Mouse (Mus musculus) cerebellum, adult 11-12 months (tissue): Measurements from ENCODE around the gene Gabpa.

ENCODE experiments used
- DNase-seq: peaks from one replicate; pipeline ENCODE4 v3.0.0; 2022

Gabpa gene

DNA sequence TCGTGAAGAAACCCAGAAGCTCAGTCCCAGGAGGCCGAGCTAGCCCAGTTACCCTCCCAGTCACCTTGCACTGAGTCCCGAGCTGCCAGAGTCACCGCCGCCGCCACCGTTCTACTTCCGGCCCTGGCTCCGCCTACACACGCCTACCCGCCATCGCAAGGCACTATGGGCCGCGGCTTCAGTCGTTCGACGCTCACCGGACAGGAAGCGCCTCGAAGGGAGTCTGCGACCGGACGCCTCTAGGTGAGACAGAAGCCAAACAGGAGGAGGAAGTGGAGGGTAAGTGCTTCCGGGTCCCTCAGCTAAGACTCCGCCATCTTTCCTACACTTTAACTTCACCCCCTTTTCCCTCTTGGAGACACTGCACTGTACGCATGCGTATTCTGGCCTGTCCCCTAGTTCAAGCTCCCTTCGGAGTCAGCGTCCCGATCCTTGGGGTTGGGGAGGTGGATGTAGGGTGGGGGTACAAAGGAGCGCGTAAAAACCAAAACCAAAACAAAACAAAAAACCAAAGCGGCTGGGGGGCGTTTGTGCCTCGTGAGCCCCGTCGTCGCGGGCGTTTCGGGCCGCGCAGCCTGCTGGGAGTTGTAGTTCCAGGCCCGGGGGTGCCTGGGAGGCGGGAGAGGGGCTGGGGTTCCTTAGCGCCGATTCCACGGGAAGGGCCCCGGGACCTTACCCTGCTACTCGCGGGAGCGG lies at the start of gene Gabpa:
Gene Gabpa, plus strand, starts transcription at position 181 of the 696 bp plus-strand sequence.
- DNase-seq = peak; percentile 97

DNA sequence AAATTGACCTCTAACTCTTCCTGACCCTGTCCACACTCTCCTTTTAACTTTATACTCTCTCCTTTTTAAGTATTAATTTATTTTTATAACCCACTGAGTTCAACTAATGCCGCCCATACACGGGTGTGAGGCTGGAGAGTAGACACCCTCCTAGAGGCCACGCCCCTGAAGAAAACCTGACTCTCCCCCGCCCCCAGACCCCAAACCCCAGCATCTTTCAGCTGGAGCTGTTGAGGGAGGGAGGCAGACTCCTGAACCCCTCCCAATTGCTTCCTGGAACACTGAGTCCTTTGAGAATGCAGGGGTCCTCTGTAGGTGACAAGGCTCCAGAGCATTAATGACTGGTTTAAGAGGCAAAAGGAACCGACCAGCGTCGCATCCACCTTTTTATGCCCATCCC lies 49.8 kb upstream of the Gabpa start:
- DNase-seq = no peak

GRCm38 (mm10) chr16:84790595-84791165 lies 44.0 kb upstream of the Gabpa start:
- no peak for DNase-seq

DNA sequence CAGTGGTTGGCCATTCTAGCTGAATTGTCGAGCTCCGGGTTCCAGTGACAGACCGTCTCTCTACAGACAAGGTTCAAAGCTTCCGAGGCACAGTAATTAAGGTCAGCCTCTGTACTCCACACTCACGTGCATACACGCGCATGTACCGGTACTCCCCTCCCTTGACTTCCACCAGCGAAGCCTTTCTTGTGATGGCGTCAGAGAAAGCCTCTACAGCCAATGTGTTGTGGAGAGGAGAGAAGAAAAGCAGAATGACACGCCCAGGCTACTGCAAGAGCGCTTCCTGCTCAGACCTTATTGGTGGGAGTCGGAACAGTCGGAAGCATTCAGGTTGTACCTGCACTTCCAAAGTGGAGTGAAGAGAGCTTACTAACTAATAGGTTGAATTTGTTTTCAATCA lies 41.3 kb upstream of the Gabpa start:
- no peak for DNase-seq

DNA sequence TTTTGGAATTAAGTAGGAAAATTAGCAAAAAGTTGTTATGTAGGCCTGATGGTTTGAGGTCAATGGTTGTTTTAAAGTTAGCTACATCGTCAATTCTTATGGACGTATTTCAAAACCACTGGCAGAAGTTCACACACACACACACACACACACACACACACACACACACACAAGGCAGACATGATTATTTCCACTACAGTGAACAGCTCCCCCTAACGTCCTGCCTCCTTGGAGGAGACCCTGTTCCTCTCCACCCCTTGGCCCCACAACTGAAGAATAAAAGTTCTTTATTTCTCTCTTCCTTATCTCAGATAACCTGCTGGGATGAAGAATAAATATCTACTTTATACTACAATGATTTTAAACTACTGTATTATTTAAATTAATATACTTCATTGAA lies 39.4 kb upstream of the Gabpa start:
- DNase-seq = no peak

DNA sequence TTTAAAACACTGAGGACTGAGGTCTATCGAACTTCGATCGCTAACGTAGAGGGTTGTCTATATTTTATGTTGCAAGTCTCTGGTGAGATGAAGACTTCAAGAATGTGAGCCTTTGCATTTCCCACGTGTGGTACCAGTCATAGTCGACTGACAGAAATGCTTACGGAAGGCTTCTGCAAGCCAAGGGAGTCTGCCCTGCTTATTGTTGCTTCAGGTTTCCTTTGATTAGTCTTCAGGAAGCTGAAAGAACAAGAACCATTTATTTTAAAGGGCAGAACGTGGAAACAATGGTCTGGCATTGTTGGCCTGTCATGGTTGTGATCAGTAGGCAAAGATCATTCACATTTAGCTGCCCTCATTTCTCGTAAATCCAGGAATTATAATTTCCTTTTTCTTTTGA lies 38.0 kb upstream of the Gabpa start:
- DNase-seq = no peak

GRCm38 (mm10) chr16:84800038-84800437 lies 34.7 kb upstream of the Gabpa start:
- no peak for DNase-seq

- no peak for DNase-seq
Measured at GRCm38 (mm10) chr16:84802217-84802616, 32.5 kb upstream of the Gabpa start.

DNA sequence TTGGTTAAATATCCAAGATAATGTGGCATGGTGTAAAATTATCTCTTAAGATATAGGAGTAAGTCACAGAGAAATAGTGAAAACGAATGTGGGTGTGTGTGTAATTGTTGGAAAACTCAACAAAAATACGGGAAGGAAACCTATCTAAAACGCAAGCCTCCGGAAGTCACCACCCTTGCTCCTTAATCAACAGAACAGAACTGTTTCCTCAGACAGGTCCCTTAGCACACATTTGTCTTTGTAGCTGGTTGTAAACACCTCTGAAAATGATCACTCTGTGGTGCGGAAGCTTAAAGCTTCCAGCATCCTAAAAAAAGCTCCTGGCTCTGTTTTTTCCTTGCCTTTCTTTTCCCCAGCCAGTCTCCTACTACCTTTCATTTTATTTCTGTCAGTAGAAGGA lies 29.9 kb upstream of the Gabpa start:
- no peak for DNase-seq

DNA sequence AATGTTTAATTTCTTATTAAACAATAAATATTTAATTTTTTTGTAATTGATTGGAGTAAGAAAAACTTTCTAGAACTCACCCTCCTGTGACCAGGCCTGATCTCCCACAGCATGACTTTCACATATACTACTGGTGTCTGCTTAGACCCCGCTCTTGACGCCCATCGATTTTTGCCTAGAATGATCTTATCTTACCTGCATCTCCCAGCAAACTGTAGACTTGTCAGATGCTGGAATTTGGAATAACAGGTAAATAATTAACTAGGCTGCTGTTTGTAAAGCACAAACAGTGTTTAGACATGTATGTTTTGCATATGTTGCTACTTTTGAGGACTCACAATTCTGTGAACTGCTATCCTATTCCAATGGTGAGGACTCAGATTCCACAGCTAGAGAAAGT lies 28.6 kb upstream of the Gabpa start:
- no peak for DNase-seq

DNA sequence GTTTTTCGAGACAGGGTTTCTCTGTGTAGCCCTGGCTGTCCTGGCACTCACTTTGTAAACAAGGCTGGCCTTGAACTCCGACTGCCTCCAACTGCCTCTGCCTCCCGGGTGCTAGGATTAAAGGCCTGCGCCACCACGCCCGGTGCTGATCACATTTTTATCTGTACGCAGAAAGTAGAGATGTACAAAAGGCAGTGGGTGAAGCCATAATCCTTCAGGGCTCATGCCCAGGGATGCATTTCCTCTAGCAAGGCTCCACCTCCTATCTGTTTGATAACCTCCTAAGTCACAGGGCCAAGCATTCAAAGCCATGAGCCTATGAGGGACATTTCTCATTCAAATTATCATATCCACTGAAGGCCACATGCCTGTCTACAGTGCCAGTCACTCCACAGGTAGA lies 26.9 kb upstream of the Gabpa start:
- DNase-seq = no peak

DNA sequence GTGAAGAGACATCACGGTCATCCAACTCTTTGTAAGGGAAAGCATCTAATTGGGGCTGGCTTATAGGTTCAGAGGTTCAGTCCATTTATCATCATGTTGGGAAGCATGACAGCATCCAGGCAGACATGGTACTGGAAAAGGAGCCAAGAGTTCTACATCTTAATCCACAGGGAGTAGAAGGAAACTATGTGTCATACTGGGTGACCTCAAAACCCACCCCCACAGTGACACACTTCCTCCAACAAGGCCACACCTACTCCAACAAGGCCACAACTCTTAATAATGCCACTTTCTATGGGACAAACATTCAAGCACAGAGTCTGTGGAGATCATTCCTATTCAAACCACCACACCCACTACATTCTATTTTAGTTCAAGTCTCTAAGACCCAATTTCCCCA lies 24.5 kb upstream of the Gabpa start:
- DNase-seq = no peak

- no peak for DNase-seq
Measured at GRCm38 (mm10) chr16:84813852-84814251, 20.9 kb upstream of the Gabpa start.

- DNase-seq = no peak
Measured at GRCm38 (mm10) chr16:84814511-84814910, 20.2 kb upstream of the Gabpa start.

GRCm38 (mm10) chr16:84817423-84817822 lies 17.3 kb upstream of the Gabpa start:
- no peak for DNase-seq

DNA sequence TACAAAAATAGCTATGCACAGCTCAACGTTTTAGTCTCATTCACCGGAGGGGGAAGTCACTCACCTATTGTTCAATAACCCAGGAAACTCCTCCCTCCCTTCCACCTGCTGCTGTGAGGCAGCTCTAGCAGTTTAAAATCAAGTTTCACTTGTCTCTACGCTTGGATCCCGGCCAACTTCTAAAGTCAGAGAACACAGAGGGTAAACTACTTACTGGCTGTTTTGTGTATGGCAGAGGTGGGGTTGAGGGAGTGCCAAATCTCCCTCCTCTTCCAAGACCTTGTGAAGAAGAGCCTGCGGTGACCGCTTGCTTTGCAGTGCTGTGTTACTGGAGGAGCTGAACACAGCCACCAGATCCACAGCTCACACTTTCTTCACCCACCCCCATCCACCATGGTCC lies 9.7 kb upstream of the Gabpa start:
- DNase-seq = no peak

- DNase-seq = no peak
Measured at GRCm38 (mm10) chr16:84831696-84832095, 3.0 kb upstream of the Gabpa start.

DNA sequence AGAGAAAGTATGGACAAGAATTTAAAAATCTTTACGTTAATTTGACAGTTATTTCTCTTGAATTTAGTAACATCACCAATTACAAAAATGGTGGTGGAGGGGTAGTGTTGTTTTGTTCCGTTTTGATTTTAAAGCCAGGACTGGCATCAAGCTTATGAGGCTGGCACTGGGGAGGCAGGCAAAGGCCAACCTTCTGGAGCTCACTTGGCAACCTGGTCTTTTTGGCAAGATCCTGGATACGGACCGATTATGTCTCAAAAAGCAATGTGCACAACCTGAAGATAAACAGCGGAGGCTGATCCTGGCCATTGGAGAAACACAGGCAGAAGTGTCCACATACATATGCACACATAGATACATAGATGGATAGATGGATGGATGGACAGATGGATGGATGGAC lies 2.0 kb upstream of the Gabpa start:
- DNase-seq = peak; percentile 86

GRCm38 (mm10) chr16:84834344-84834743 lies 381 bp upstream of the Gabpa start:
- DNase-seq = no peak

- peak; percentile 87 for DNase-seq
Measured at GRCm38 (mm10) chr16:84835441-84835822, 707 bp downstream of the Gabpa start, which contains the start of gene Atp5j. Atp5j (minus strand) TSS chr16:84835625.

GRCm38 (mm10) chr16:84835823-84836743 lies 1.4 kb downstream of the Gabpa start:
- peak; percentile 81 for DNase-seq

DNA sequence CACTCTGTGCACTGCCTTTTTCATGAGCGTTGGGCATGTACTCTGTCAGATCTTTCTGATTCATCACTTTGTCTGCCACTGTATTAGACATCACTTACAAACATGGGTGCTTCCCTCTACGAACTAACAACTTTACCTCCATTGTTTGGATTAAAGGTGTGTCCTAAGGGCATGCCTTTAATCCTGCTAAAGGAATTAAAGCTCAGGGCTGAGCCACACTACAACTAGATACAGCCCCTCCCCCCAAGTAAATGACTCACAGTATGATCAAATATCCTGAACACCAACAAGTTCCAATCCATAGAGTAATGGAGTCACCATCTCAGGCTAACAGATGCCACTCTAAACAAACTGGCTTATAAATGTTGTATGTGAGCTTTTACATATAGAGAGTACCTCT lies 3.9 kb downstream of the Gabpa start:
- no peak for DNase-seq

DNA sequence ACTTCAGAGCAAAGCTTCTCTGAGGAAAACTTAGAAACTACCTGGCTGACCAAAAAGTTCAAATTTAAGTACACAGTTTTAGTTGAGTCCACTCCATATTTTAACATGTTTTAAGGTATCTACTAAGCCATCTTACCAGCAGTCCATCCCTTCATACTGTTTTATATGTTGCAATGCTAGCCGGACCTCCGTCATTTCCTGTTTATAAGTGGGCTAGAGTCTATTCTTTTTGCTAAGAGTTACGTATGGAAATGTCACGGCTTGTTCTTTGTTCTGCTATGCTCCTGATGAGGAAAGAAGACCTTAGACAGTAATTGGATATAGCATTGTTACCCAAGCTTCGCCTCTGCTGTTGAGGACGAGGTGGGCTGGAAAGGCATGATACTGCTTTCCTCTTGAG lies 18.8 kb downstream of the Gabpa start:
- DNase-seq = no peak

DNA sequence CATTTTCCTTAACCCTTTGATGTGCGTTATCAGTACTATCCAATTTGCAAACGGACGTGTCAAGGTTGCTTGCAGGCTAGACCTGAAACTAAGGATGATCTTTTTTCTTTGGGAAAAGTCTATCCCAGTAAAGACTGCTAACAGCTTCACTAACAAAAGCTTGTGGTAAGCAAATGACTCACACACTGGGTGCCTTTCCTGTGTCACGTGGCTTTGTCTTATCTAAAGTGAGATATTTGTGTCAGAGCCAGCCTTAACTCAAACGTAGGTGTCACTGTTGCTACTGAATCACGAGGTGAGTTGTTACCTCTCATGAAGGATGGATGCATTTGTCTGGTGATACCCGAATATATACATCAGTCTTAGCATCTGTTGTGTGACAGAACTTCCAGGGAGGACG lies 29.9 kb downstream of the Gabpa start:
- DNase-seq = no peak
